In the genomic region with DNA sequence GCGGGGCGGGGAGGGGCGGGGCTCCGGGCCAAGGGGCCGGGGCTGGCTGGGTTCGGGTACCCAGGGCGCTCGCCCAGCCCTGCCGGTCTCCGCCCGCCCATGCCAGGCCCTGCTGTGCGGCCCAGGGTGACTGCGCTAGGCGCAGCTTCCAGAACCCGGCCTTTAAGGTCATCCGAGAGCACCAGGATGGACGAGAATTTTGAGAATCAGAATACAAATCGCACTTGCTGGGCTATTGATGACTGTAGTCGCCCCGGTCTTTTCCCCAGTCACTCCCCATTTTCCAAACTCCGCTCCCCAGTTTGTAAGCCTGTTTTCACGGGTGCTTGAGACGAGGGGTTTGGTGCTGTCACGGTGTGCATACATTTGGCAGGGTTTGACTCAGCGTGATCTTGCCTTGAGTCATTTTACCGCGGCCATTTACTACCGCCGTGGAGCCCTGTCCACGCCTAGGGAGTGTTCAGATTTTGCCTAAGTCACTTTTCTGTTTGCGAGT, we compare ENCODE assay signal across 8 mouse cellular contexts. TPM values are rescaled to one million over a fixed set of nuclear protein-coding genes. Genes with fewer than 3 reads are reported as not detected.
DNase-seq lines count a peak whose midpoint lies in the region; ATAC-seq and TF ChIP-seq lines count a peak whose summit lies in the region.

No protein-coding gene starts in this region.

- H3K4me2 ChIP-seq in heart, embryonic 12.5 days: peak overlapping the region; percentile 67
- peak overlapping the region; percentile 60 for H3K4me2 ChIP-seq in hindbrain, embryonic 13.5 days

- no peaks in the 10 kb centered on the region for H3K27me3 ChIP-seq in heart, embryonic 12.5 days (replicated peaks)
- H3K27me3 ChIP-seq in C2C12 (ENCODE audit: control insufficient read depth, insufficient read depth, insufficient read length): no peaks in the 10 kb centered on the region
- H3K27me3 ChIP-seq in hindbrain, embryonic 13.5 days: no peaks in the 10 kb centered on the region

- peak overlapping the region; percentile 84 for H3K9ac ChIP-seq in heart, embryonic 12.5 days
- H3K9ac ChIP-seq in hindbrain, embryonic 13.5 days: peak overlapping the region; percentile 78

- TF ChIP-seq CTCF in C2C12 (IDR thresholded peaks at IDR 0.05; ENCODE audit: control insufficient read depth, insufficient read depth, insufficient read length): no peak

- DNase-seq in heart, postnatal 4 days: no peak
- peak; percentile 20 for DNase-seq in c-Kit-negative CD71-positive TER-119-positive erythroid progenitor cells, embryonic 14.5 days (ENCODE audit: low read depth, low spot score)
- DNase-seq in gastrocnemius, adult 18-20 months (ENCODE audit: low spot score): no peak
- DNase-seq in urinary bladder, postnatal 36 days (ENCODE audit: low spot score in 2 of 2): no peak

- H3K4me3 ChIP-seq in heart, embryonic 12.5 days: peak overlapping the region; percentile 81
- H3K4me3 ChIP-seq in C2C12 (ENCODE audit: insufficient read depth, poor library complexity, severe bottlenecking): peak overlapping the region; percentile 71
- H3K4me3 ChIP-seq in hindbrain, embryonic 13.5 days: peak overlapping the region; percentile 56

- H3K79me3 ChIP-seq in C2C12 (ENCODE audit: low read depth): peaks cover 15% of the 10 kb centered on the region

- H3K4me1 ChIP-seq in heart, embryonic 12.5 days (replicated peaks): peaks cover 4% of the 10 kb centered on the region
- H3K4me1 ChIP-seq in hindbrain, embryonic 13.5 days (replicated peaks): peaks cover 12% of the 10 kb centered on the region

- H3K27ac ChIP-seq in heart, embryonic 12.5 days (ENCODE audit: poor library complexity, severe bottlenecking): peak overlapping the region; percentile 83
- H3K27ac ChIP-seq in hindbrain, embryonic 13.5 days: peak overlapping the region; percentile 88

- H3K36me3 ChIP-seq in heart, embryonic 12.5 days: peaks cover 36% of the 10 kb centered on the region
- H3K36me3 ChIP-seq in C2C12 (ENCODE audit: control insufficient read depth, insufficient read depth): peaks cover 39% of the 10 kb centered on the region
- H3K36me3 ChIP-seq in hindbrain, embryonic 13.5 days: peaks cover 34% of the 10 kb centered on the region

- peaks cover 20% of the 10 kb centered on the region for H3K79me2 ChIP-seq in C2C12 (ENCODE audit: control insufficient read depth, insufficient read depth)

- H3K9me3 ChIP-seq in heart, embryonic 12.5 days (replicated peaks): no peaks in the 10 kb centered on the region
- no peaks in the 10 kb centered on the region for H3K9me3 ChIP-seq in hindbrain, embryonic 13.5 days

- under 1% methylated on average over 23 of the region's 31 CpGs for WGBS in heart, embryonic 12.5 days
- WGBS in hindbrain, embryonic 13.5 days: 1% methylated on average over 31 of the region's 31 CpGs

- peak; percentile 91 for ATAC-seq in heart, embryonic 12.5 days (ENCODE audit: insufficient number of reproducible peaks, low FRiP score)
- ATAC-seq in hindbrain, embryonic 13.5 days (ENCODE audit: low FRiP score): peak; percentile 95
- peak; percentile 70 for ATAC-seq in megakaryocyte-erythroid progenitor cell, adult 5-6 weeks (replicated peaks; ENCODE audit: low FRiP score, low TSS enrichment, poor library complexity, severe bottlenecking)

- peak overlapping the region; percentile 70 for H3ac ChIP-seq in C2C12 (ENCODE audit: control insufficient read depth, insufficient read length, low read depth)

TF ChIP-seq in C2C12, 6 proteins besides CTCF, POLR2A, EP300 and RAD21:
- TF ChIP-seq MAX (IDR thresholded peaks at IDR 0.05) (no peak), MYOG (IDR thresholded peaks at IDR 0.05; ENCODE audit: control insufficient read depth, extremely low read depth, insufficient read length) (no peak), MYOD1 (IDR thresholded peaks at IDR 0.05; ENCODE audit: control insufficient read depth, insufficient read length, low read depth) (no peak), FOSL1 (IDR thresholded peaks at IDR 0.05; ENCODE audit: insufficient read depth, low read length, poor library complexity, severe bottlenecking) (no peak), CEBPB (IDR thresholded peaks at IDR 0.05; ENCODE audit: low read depth) (no peak)

RNA-seq across cellular contexts. Expression of a gene that starts 0.5 kb away (rescaled TPM):
- 111 and 112 TPM in 2 replicates for polyA plus RNA-seq in heart, embryonic 12.5 days (2016; fragmentation: Nextera tagmentation; extraction: Ambion mirVana)
- 10 to 100 TPM; 73.2 to 79.4 TPM for total RNA-seq in heart, postnatal 4 days (2021)
- 69.6 TPM for polyA plus RNA-seq in C2C12 (2012; fragmentation: generic; extraction: Trizol)
- 123 and 126 TPM in 2 replicates for polyA plus RNA-seq in hindbrain, embryonic 13.5 days (2015; fragmentation: Nextera tagmentation; extraction: Ambion mirVana)
- 40.0 and 41.1 TPM in 2 replicates for total RNA-seq in megakaryocyte-erythroid progenitor cell, adult 5-6 weeks (2014; fragmentation: Nextera tagmentation)
- 16.4 and 36.4 TPM in 2 replicates for total RNA-seq in megakaryocyte-erythroid progenitor cell, adult 5-6 weeks (2017)
- total RNA-seq in gastrocnemius, adult 18-20 months (2021): 10 to 100 TPM; 56.8 to 66.4 TPM

RNA-seq across cellular contexts. Expression of a gene that starts 9.4 kb away (rescaled TPM):
- not detected in 2 replicates for polyA plus RNA-seq in heart, embryonic 12.5 days (2016; fragmentation: Nextera tagmentation; extraction: Ambion mirVana)
- not detected for total RNA-seq in heart, postnatal 4 days (2021)
- not detected for polyA plus RNA-seq in C2C12 (2012; fragmentation: generic; extraction: Trizol)
- not detected in 2 replicates for polyA plus RNA-seq in hindbrain, embryonic 13.5 days (2015; fragmentation: Nextera tagmentation; extraction: Ambion mirVana)
- not detected in 2 replicates for total RNA-seq in megakaryocyte-erythroid progenitor cell, adult 5-6 weeks (2014; fragmentation: Nextera tagmentation)
- not detected in 2 replicates for total RNA-seq in megakaryocyte-erythroid progenitor cell, adult 5-6 weeks (2017)
- not detected for total RNA-seq in gastrocnemius, adult 18-20 months (2021)

RNA-seq across cellular contexts. Expression of a gene that starts 34.8 kb away (rescaled TPM):
- not detected in 2 replicates for polyA plus RNA-seq in heart, embryonic 12.5 days (2016; fragmentation: Nextera tagmentation; extraction: Ambion mirVana)
- not detected for total RNA-seq in heart, postnatal 4 days (2021)
- polyA plus RNA-seq in C2C12 (2012; fragmentation: generic; extraction: Trizol): not detected
- polyA plus RNA-seq in hindbrain, embryonic 13.5 days (2015; fragmentation: Nextera tagmentation; extraction: Ambion mirVana): not detected in 2 replicates
- not detected in 2 replicates for total RNA-seq in megakaryocyte-erythroid progenitor cell, adult 5-6 weeks (2014; fragmentation: Nextera tagmentation)
- not detected in 2 replicates for total RNA-seq in megakaryocyte-erythroid progenitor cell, adult 5-6 weeks (2017)
- not detected for total RNA-seq in gastrocnemius, adult 18-20 months (2021)

RNA-seq across cellular contexts. Expression of a gene that starts 58.1 kb away (rescaled TPM):
- 39.9 and 48.0 TPM in 2 replicates for polyA plus RNA-seq in heart, embryonic 12.5 days (2016; fragmentation: Nextera tagmentation; extraction: Ambion mirVana)
- total RNA-seq in heart, postnatal 4 days (2021): 10 to 100 TPM; 17.5 to 18.0 TPM
- 9.8 TPM for polyA plus RNA-seq in C2C12 (2012; fragmentation: generic; extraction: Trizol)
- polyA plus RNA-seq in hindbrain, embryonic 13.5 days (2015; fragmentation: Nextera tagmentation; extraction: Ambion mirVana): 10.6 and 10.8 TPM in 2 replicates
- 250 and 314 TPM in 2 replicates for total RNA-seq in megakaryocyte-erythroid progenitor cell, adult 5-6 weeks (2014; fragmentation: Nextera tagmentation)
- total RNA-seq in megakaryocyte-erythroid progenitor cell, adult 5-6 weeks (2017): 138 and 210 TPM in 2 replicates
- total RNA-seq in gastrocnemius, adult 18-20 months (2021): 10 to 100 TPM; 20.2 to 20.7 TPM
